Mouse (Mus musculus): ENCODE measurements at regions not wholly inside any gene's neighbourhood (a gene's known extent, or its start where the extent isn't known, plus 50 kb on each side); places are given as distances from the start of the nearest gene placed in this dataset.
A peak's percentile ranks its signal among the peaks of the same experiment; 100 is the strongest.
"Not testable (repeated sequence)": the region's sequence is repeated elsewhere in the genome, so short reads cannot be mapped to it uniquely, and the experiment has no call there.

DNA sequence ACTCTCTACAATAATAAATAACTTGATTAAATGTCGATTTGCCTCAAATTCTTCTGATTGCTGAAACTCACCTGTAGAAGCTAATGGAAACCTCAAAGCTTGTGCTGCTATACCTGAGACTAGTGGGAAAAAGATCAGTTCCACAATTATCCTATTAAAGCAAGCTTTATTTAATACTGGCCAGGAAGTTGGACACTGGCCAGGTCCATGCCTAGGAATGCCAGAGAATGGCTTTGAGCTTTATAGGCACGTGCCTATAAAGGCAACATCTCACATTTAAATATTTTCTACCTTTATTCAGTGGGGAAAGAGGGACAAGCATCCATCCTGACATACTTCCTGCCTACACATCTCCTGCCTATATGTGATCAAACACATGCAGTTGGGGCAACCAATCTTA lies 575.8 kb downstream of the Cypt12 start:
- no peak for DNase-seq

DNA sequence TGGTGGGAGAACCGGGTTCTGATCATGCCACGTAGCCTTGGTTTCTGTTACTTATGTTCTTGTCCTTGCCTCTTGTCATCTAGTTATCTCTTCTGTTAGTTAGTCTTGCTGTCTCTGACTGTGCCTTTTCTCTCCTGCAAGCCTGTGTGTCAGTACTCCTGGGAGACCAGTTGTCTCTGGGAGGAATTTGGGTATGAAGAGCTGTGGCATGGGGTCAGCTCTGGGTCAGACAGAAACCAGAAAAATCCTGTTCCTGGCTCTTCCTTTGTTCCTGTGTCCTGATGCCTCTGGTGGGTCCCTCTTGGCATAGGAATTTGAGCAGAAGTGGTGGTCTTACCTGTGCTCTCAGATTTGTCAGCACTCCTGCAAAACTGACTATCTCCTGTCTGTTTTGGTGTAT lies 609.0 kb downstream of the Cypt12 start:
- DNase-seq, result no peak

DNA sequence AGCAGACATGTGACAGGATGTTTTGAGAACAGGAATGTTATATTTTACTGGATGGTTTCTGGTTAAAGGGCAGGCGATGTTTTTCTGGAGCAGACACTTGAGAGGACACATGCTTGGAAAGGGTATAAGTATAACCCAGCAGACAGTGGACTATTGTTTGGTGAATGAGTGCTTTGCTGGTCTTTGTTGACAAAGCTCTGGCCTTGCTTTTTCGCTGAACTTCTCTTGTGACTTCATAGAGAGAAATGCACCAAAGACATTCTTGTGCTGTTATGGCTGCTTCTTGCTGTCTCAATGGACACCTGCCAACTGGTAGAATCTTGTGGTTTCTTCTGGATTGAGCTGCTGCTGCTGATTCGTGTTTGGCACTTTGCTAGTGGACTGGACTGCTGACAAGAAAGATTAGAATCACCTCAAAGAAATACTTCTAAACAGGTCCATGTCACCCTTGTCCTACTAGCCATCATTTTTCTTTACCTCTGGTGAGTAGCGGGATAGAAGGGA lies 612.1 kb downstream of the Cypt12 start:
- DNase-seq, result no peak

DNA sequence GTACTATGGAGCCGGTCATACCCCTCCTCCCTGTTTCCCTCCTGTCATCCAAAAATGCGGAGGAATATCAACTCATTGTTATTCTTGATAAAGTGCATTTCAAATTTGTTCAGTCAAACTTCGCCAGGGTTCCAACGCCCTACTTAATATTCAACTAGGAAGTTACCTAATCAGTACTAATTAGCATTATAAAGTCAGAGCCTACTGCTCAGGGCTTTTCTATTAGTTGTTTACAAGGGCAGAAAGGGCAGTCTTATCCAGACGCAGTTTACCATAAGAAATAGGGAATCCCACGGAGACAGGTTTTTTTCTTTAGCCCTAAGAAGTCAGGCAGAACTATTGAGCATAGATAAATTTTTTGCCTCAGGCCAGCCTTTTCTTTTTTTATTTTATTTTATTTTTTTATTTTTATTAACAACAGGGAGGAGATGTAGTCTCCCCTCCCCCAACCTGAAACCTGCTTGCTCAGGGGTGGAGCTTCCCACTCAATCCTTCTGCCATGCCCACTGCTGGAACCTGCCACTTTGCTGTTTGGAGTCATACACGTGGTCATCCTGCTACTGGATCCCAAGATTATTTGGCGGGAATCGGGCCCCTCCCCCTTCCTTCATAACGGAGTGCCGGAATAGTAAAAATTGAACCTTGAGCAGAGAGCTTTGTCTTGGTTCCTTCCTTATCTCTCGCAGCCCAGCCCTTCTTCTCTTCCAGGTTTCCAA lies 632.9 kb downstream of the Cypt12 start:
- not testable (repeated sequence) for DNase-seq

DNA sequence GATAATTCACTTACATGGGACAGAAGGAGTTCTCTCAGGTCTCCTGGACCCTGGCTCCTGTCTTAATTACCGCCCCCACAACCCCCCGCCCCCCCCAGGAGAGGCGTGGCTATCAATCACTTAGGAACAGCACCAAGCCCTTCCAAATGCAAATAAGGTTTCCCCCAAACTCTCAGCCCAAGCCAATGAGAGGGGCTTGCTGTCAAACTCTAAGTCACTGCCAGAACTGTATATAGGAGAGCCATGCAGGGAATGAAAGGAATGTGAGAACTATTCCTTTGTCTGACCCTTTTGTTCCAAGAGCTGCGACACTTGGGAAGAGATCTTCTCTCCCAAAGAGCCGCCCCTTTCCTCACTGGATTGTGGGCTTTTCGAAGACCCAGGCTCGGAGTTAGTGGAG lies 672.4 kb downstream of the Cypt12 start:
- DNase-seq, result no peak

DNA sequence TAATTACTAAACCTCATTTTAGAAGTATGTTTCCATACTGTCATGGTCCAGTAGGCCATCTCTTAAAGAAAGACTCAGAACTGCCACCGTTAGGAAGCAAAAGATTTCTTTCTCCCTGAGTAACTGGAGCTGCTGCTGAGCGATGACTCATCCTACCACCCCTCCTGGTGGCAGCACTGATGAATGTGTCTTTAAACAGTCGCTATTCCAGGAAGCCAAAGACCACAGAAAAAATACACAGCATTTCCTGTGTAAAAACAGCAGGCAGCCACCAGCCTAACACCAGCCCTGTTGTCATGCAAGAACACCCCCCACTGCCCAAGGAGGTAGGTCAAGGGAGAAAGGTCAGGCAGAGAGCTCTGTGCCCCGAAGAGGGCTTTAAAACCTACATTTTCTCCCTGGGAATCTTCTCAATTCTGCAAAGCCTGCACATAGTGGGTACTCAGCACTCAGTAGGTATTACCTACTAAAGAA lies 675.7 kb downstream of the Cypt12 start:
- DNase-seq, result peak in 1 of 2 experiments; percentile 2

DNA sequence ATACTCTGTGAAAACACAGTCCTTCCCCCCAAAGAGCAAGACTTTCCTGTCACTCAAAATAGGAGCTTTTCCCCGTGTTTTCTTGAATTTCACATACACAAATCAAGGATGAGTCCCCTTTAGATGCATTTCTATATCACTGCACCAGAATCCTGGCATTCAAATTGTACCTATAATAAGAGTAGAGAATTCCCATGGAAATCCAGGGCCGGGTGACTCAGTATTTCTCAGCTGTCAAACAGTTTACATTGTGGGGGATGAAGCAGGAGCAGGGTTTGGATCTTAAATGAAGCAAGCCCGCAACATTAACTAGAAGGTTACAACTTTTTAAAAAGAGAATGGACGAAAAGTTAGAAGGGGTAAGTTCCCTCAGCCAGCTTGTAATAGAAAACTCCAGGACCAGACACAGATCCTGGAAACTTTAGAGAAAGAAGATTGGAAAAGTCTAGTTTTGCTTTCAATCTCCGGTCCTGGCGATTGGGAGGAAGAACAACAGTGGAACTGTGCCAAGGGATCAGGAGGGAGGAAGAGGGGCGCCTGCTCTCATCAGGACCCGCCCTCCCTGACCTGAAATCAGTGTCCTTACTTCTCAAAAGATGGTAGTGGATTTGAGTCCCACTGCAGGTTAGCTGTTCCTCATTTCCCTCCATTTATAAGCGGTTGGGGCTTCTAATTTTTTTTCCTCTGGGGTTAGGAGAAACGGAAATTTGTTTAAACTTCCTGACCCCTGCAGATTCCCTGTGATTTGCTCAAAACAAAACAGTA lies 676.4 kb downstream of the Cypt12 start:
- DNase-seq, result no peak

DNA sequence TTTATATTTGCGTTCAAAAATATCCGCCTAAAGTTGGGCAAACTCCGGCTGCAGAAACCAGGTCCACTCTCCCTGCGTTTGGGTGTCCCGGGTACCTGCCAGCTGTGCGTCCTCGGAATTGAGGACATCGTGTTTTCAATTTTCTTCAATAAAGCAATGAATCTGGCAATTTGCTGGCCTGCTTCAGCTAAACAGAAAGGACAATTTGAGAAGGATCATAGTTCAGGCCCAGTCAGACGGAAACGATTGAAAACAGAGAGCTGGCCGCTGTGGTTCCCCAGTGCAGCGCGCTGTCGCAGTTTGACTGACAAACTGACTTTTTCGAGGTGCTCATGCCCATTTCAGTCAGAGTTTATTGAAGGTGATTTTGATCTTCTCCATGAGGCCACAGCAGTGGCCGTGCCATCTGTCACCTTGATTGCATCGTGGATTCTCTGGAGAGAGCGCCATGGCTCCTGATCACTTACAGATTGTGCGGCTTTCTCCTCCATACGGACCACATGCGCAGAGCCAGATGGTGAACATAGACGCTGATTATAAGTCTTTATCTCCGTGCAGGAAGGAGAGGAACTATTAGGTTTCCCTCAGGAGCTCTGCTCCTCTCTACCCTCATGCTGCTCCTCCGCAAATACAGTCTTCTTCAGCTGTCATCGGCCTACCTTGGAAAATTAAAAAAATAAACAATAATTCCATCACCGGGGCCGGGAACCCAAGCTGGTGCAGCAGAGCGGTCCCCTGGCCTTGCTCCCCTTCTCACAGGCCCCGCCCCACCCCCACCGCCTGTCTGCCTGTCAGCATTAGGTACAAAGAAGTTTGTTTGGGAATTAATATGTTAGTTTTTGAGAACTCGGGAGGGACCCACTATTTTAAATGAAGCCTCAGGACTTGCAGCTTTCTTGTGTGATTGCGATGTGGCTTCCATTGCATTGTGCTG lies 677.5 kb downstream of the Cypt12 start:
- no peak for DNase-seq

DNA sequence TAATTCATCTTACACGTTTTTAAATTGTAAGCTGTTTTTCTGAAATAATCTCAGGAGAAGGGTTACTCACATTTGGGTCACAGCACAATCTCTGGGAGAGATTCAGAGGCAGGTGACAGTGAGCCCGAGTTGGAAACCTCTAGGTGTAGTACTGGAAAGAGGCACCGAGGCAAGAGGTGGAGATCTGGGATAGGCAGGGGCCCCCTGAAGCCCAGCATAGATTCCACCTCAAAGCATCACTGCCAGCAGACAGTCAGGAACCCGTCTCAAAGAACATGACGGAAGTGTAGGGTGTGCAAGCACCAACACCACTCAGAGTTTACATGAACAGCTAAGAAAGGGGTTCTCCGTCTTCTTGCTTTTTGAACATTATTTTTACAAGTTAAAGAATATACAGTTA lies 678.2 kb downstream of the Cypt12 start:
- DNase-seq, result no peak

DNA sequence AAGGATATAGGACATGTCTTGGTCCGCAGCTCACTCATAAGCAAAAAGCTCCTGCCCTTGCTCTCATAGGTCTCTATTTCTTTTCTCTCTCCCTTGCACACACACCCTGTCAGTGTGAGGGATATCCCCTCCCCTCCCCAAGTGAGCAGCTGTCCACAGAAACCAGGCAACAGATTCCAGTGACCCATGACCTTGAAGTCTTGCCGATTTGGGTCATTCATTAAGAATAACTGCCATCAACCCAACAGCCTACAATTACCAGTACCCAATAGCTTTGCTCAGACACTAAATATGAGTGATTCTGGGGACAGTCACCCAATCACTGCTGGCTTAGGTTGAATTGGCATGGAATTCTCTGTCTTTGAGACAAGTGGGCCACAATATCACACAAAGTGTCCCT lies 678.6 kb downstream of the Cypt12 start:
- DNase-seq, result no peak

DNA sequence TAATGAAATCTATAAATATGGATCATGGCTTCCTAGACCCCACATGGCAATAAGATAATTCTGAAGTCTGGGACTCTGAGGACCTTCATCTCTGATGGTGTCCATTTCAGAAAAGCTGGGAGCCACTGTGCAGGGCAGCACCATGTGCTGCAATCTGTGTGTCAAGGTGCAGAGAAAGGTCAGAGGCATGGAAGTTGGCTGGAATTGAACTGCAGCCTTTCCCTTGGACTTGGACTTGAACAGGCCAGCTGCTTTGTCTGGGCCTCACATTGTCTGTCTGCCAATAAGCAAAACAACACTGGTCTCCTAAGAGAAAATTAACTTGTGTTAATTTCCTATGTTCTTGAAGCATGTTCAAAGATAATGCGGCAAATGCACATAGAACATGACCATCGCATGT lies 681.0 kb downstream of the Cypt12 start:
- DNase-seq, result no peak

DNA sequence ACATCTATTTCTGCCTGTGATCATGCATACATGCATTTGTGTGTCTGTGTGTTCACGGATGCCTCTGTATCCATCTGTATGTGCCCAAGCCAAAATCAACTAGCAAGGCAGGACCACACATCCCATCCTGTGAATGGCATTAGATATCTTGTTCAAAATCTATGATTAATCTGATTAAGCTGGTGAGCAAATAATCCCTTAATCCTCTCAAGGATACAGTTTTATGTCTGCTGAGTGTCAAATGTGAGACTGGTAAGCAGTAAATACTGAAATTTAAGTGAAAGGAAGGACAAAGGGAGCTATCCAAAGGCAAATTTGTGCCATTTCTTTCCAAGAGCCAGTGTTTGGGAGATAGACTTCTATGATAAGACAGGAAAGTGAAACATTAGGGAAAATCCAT lies 683.4 kb downstream of the Cypt12 start:
- no peak for DNase-seq

DNA sequence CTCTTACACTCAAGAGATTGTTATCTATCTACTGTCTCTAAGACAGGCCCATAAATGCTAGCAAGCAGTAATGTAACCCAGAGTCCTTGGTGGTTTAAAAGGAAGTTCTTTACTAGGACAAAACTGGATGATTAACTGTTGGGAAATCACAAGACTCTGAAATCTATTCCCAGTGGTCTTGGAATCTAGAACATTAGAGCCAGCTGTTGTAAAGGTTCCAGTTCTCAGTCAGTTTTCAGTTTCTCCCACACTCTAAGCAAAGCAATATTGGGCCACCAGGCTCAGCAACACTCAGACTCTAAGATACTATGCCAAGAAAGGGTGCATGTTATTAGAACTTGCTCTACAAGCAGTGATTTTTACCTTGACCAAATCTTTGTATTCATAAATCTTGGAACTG lies 686.6 kb downstream of the Cypt12 start:
- DNase-seq, result no peak

DNA sequence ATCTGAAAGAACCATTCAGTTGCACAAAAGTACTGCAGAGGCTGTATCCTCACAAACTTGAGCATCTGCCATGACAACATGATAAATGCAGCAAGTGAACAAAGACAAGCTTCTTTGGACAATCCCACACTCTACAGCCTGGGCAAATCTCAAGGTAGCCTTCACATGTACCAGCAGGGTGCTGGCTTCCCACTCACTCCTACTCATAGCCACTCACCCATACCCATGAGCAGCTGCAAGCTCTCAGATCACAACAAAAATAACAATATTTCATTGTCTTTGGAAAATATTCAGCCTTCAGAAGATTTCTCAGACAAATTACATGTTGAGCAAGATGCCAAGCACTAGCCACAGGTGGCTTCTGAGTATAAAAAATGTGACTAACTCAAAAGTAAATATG lies 689.3 kb downstream of the Cypt12 start:
- DNase-seq, result no peak

DNA sequence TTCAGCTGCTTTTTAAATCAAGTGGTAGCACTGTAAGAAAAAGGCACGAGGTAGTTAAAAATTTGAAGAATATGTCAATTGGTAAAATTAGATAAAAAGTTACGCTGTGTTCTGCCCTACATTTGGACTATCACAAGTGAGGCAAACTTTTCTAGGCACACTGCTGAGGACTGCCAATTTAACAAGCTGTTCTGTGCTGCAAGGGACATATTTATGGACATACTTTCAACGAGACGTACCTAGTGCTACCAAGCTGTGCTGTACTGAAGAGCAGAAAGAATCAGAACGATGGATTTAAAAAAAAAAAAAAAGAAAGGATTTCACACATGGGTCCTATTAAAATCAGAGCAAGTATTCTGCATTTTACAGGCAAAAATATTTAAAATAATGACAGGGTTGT lies 692.1 kb downstream of the Cypt12 start:
- no peak for DNase-seq

DNA sequence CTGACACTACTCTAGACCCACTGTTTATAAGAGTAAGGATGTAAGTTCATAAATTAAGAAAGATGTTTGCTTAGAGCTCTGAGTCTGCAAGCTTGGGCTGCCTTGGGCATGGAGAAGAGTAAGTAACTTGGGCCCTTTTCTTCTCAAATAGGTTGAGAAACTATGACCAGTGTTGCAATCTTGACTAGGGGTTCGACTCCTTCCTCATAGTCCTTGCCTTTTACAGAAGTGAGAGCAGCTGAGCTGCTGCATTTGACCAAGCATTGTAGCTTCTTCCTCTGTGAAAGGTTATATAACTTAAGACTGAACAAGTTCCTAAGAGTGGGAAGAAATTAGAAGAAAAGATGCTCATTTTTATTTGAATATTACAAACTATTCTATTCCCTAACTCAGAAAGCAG lies 693.5 kb downstream of the Cypt12 start:
- no peak for DNase-seq

DNA sequence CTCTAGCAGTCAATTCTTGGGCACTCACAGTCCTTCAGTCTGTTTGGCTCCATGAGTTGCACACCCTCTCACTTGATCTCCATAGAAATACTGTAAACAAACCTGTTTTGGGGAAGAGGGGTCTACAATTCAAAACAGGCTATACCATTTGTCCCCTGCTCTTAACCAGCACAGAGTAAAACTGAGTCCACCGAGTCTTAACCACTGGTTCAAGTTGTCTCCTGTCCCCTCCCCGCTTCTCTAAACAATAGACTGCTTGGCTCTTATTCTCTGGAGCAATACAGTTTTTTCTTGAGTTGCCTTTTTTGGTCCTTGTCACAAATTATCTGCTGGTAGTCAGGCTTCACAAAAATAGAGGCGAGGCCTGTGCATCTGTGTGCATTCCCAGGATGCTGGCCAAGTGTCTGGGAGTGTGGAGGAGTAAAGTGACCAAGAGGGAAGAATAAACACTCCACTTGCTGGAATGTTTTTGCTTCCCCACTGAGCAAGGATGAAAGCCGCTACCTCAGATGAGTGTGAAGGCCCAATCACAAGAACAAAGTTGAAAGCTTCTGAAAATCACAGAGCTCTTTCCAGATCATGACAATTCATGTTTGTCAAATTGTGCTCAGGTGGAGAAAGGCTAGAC lies 695.3 kb downstream of the Cypt12 start:
- DNase-seq, result no peak

DNA sequence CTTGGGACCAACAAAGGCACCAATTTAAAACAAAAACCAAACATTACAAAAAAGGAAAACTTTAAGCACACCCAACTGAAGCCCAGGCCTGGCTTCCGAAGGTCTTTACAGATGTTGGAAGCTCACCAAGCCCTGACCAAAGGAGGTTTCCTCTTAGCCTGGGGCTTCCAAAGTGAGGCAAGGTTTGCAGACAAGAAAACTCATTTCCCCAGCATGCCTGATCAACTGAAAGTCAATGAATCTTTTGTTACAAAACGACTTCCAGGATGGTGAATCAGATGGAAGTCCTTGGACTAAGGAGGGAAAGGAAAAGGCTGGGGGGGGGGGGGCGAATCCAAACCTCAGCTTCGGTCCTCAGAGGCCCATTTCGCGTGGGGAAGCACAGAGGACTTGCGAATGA lies 697.3 kb downstream of the Cypt12 start:
- no peak for DNase-seq

DNA sequence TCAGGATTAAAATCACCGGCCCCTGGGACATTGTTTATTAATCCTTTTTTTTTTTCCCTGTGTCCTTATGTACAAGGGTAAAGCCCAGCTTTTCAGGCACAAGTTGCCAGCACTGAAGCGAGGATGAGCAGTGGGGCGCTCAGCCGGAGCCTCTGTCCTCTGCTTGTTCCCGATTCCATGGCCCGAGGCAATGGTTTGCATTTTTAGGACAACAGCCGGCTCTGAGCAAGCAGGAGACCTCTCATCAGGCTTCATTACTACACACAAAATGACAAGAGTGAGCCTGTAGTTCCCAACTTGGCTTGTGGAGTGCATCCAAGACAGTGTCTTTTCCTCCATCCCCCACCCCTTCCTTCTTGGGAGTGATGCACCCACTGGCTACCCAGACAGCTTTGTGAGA lies 697.7 kb downstream of the Cypt12 start:
- no peak for DNase-seq

DNA sequence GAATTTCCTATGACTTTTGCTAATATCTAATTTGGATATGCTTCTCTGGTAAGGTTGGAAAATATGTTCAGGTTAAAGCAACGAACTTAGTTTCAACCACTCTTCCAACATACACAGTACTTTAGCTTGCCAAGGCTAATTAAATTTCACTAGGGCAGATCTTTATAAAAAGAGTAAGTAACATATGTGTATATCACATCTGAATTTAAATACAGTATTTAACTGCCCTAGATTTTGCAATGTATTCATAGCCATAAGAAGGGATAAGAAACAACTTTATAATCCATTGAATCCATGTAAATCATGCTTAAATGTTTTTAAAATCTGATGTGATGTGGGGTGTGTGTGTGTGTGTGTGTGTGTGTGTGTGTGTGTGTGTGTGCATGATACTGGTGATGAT lies 705.3 kb downstream of the Cypt12 start:
- no peak for DNase-seq

DNA sequence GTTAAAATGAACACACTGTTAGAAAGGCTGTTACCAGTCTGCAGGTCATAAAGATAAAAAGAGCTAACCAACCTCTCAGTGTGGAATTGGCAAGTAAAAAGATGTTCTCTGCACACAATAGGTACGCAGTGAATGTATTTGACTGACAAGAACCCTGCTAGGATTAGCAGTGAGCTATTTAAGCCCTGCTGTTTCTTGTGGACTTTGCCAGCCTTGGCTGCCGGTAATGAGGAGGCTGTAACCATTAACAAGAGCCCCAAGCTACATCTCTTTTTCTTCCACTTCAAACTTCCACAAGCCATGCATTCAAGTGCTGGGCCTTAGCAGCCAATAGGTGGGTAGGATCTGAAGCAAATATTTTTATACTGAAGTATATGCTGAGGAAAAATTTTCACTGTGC lies 717.5 kb downstream of the Cypt12 start:
- DNase-seq, result no peak

DNA sequence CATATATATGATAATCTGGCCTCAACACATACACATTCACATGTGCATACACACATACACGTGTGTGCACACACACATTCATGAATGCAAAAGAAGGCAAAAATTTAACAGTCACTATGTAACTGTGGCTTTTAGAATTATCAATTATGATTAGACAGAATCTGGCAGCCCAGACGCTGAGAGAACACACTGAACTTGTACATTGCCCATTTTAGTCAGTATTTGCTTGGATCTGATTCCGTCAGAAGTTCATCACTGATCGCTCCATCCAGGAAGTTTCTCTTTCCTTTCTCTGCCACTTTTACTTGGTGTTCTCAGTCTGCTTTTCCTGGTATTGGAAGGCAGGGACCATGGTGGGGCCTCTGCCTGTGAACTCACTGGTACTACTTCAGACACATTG lies 719.5 kb downstream of the Cypt12 start:
- no peak for DNase-seq

DNA sequence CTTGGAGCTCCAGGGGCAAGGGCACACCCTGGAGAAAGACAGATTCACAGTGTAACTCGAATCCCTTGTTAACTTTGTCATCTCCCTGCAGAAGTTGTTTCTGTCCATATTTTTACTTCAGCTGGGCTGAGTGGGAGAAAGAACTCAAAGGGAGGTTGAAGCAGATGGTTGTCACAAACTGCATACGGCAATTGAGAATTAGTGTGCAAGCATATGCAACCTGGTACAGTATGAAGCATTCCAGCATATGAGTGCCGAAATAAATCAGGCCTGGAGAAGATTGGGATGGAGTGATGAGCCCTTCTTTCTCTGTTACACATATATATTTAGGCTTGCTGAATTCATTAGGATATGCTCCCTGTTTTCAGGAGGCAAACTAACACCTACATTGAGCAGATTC lies 720.7 kb downstream of the Cypt12 start:
- DNase-seq, result no peak
